Mouse (Mus musculus) cerebellum, adult 2 months (tissue): ENCODE results near the gene Ube2a.

Experiments used
- CTCF ChIP-seq: fragments of 200-500 bp; IDR thresholded peaks from 2 replicates; pipeline ENCODE4 v1.5.1; 2011; ENCODE audit warnings: low read depth, mild to moderate bottlenecking, control low read depth, low read length, moderate library complexity, borderline replicate concordance; ENCODE audit not compliant: insufficient read depth
- POLR2A ChIP-seq: fragments of 200-500 bp; IDR thresholded peaks from 2 replicates; pipeline ENCODE4 v1.6.1; 2011; ENCODE audit warnings: low read length, control low read depth, borderline replicate concordance; ENCODE audit not compliant: insufficient read depth

GRCm38 (mm10) chrX:36911343-36911742 is 37.6 kb downstream of the Ube2a start:
- TF ChIP-seq CTCF: peak; percentile 42; the same call in 1 of the 2 replicates
- TF ChIP-seq POLR2A: no peak
